Mouse (Mus musculus): ENCODE measurements at regions not wholly inside any gene's neighbourhood (a gene's known extent, or its start where the extent isn't known, plus 50 kb on each side); places are given as distances from the start of the nearest gene placed in this dataset.

DNA sequence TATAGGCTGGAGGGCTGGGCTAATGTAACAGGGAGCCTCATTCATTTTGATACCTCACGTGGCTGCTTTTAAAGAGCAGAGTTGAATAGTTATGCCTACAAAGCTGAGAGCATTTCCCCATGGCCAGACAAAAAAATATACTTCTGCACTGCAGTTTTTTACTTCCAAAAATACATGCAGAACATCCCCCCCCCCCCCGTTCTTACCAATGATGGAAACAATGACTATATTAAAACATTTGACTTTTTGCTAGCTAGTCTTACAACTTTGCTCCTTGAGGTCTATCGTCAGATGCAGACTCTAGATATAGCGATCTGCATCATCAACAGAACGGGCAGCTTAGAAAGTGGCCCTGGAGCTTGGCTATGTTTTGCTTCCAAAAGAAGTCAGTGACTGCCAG lies 692.4 kb downstream of the Stpg2 start:
- no peaks in the 10 kb centered on the region for H3K79me2 ChIP-seq (ENCODE audit: control insufficient read depth, insufficient read depth, low read length, poor library complexity)
- H3K9me3 ChIP-seq (replicated peaks; ENCODE audit: insufficient read depth, low read length), result no peaks in the 10 kb centered on the region
- no peaks in the 10 kb centered on the region for H3K36me3 ChIP-seq (ENCODE audit: control insufficient read depth in 1 of 2, insufficient read depth in 2 of 2, low read length in 2 of 2)
- H3K9ac ChIP-seq (ENCODE audit: control insufficient read depth, low read depth, low read length, poor library complexity, severe bottlenecking), result no peak overlapping the region
- H3K27ac ChIP-seq (ENCODE audit: control insufficient read depth, low read depth, low read length), result no peak overlapping the region
- H3K27me3 ChIP-seq (ENCODE audit: control insufficient read depth in 1 of 2, insufficient read depth in 2 of 2, low read length in 2 of 2), result no peaks in the 10 kb centered on the region
- DNase-seq (ENCODE audit: low read depth, low spot score), result no peak
- no peak for TF ChIP-seq SMC3 (IDR thresholded peaks at IDR 0.05; ENCODE audit: low read depth, low read length)
- no peak for TF ChIP-seq NELFE (IDR thresholded peaks at IDR 0.05; ENCODE audit: low read depth, low read length)
- TF ChIP-seq HCFC1 (IDR thresholded peaks at IDR 0.05; ENCODE audit: low read depth, low read length), result no peak
- H3K4me1 ChIP-seq (ENCODE audit: control insufficient read depth in 1 of 2, insufficient read depth in 2 of 2, low read length in 2 of 2), result no peaks in the 10 kb centered on the region
- H3K4me3 ChIP-seq (ENCODE audit: control insufficient read depth in 1 of 2, insufficient read depth in 1 of 2, low read depth in 2 of 2, low read length in 2 of 2), result no peak overlapping the region

DNA sequence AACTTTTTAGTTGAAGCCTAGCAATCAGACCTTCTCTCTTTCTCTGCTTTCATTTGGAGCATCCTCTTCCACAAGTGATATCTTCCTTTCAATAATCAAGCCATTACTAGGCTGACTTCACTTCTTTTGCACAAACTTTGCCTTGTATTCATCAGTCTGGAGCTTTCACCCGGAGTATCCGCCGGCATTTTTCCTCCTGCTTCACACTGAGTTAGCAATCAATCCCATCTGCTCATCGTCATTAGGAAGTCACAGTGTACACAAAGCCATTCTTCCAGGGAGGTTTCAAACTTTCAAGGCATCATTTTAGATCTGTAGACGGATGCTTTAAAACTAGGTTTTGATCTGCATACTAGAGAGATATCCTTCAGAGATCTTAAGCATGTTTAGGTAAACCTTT lies 693.7 kb downstream of the Stpg2 start:
- TF ChIP-seq ETS1 (IDR thresholded peaks at IDR 0.05; ENCODE audit: low read depth, low read length), result no peak
- TF ChIP-seq UBTF (IDR thresholded peaks at IDR 0.05; ENCODE audit: borderline replicate concordance, insufficient read depth, low read depth, low read length), result no peak
- TF ChIP-seq SMC3 (IDR thresholded peaks at IDR 0.05; ENCODE audit: low read depth, low read length), result no peak
- no peak for TF ChIP-seq E2F4 (IDR thresholded peaks at IDR 0.05; ENCODE audit: borderline replicate concordance, low read depth, low read length)
- TF ChIP-seq POLR2AphosphoS2 (IDR thresholded peaks at IDR 0.05; ENCODE audit: low read length), result no peak
- TF ChIP-seq TCF12 (IDR thresholded peaks at IDR 0.05; ENCODE audit: low read depth, low read length), result no peak
- no peak for TF ChIP-seq MAFK (IDR thresholded peaks at IDR 0.05; ENCODE audit: borderline replicate concordance, low read depth, low read length)
- no peak for TF ChIP-seq BHLHE40 (IDR thresholded peaks at IDR 0.05; ENCODE audit: borderline replicate concordance, low read depth, low read length)
- no peak for TF ChIP-seq GABPA (IDR thresholded peaks at IDR 0.05; ENCODE audit: low read depth, low read length)
- no peak for TF ChIP-seq RCOR1 (IDR thresholded peaks at IDR 0.05; ENCODE audit: low read depth, low read length)
- no peak for TF ChIP-seq ZKSCAN1 (IDR thresholded peaks at IDR 0.05; ENCODE audit: low read depth, low read length)
- no peaks in the 10 kb centered on the region for H3K27me3 ChIP-seq (ENCODE audit: control insufficient read depth in 1 of 2, insufficient read depth in 2 of 2, low read length in 2 of 2)
- H3K9ac ChIP-seq (ENCODE audit: control insufficient read depth, low read depth, low read length, poor library complexity, severe bottlenecking), result no peak overlapping the region
- no peak overlapping the region for H3K4me3 ChIP-seq (ENCODE audit: control insufficient read depth in 1 of 2, insufficient read depth in 1 of 2, low read depth in 2 of 2, low read length in 2 of 2)
- no peak for DNase-seq (ENCODE audit: low read depth, low spot score)
- no peaks in the 10 kb centered on the region for H3K36me3 ChIP-seq (ENCODE audit: control insufficient read depth in 1 of 2, insufficient read depth in 2 of 2, low read length in 2 of 2)
- H3K79me2 ChIP-seq (ENCODE audit: control insufficient read depth, insufficient read depth, low read length, poor library complexity), result no peaks in the 10 kb centered on the region
- no peaks in the 10 kb centered on the region for H3K9me3 ChIP-seq (replicated peaks; ENCODE audit: insufficient read depth, low read length)
- no peaks in the 10 kb centered on the region for H3K4me1 ChIP-seq (ENCODE audit: control insufficient read depth in 1 of 2, insufficient read depth in 2 of 2, low read length in 2 of 2)
- H3K27ac ChIP-seq (ENCODE audit: control insufficient read depth, low read depth, low read length), result no peak overlapping the region

DNA sequence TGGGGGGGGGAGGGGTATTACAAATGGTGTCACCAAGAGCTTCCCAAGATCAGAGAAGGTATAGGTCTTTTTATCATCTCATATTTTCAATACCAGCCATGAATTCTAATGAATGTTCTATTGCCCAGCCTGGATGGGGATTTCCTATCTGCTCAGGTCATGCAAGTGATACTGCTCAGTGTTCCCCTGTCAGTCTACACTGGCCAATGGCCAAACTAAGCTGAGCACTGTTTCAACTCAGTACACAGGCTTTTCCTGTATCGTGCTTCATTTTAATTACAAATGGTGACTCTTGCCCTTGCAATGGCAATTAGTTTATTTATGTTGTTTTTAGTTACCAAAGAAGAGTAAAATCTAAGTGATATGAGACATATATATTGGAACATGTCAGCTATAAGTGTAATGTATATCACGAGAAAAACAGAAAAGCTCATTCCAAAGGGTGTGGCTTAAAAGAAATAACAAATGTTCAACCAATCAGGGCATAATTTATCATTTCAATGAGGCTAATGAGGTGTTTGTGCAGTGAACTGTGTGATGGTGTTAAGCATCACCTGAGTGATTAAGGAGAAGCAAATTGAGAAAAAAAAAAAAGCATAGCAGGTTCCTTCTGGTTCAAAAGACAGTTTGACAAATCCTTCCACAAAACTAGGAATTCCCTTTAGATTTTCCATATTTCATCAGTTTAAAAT lies 708.3 kb downstream of the Stpg2 start:
- H3K4me1 ChIP-seq (ENCODE audit: control insufficient read depth in 1 of 2, insufficient read depth in 2 of 2, low read length in 2 of 2), result no peaks in the 10 kb centered on the region
- no peak overlapping the region for H3K9ac ChIP-seq (ENCODE audit: control insufficient read depth, low read depth, low read length, poor library complexity, severe bottlenecking)
- no peak overlapping the region for H3K4me3 ChIP-seq (ENCODE audit: control insufficient read depth in 1 of 2, insufficient read depth in 1 of 2, low read depth in 2 of 2, low read length in 2 of 2)
- no peaks in the 10 kb centered on the region for H3K9me3 ChIP-seq (replicated peaks; ENCODE audit: insufficient read depth, low read length)
- TF ChIP-seq RCOR1 (IDR thresholded peaks at IDR 0.05; ENCODE audit: low read depth, low read length) (no peak), JUND (IDR thresholded peaks at IDR 0.05; ENCODE audit: low read depth, low read length) (no peak), MYC (IDR thresholded peaks at IDR 0.05; ENCODE audit: low read depth, low read length) (no peak), GATA1 (IDR thresholded peaks at IDR 0.05; ENCODE audit: low read depth, low read length) (no peak), POLR2AphosphoS5 (IDR thresholded peaks at IDR 0.05; ENCODE audit: borderline replicate concordance, low read depth, low read length) (no peak), MYB (IDR thresholded peaks at IDR 0.05; ENCODE audit: low read depth, low read length) (no peak), SMC3 (IDR thresholded peaks at IDR 0.05; ENCODE audit: low read depth, low read length) (no peak)
- no peaks in the 10 kb centered on the region for H3K79me2 ChIP-seq (ENCODE audit: control insufficient read depth, insufficient read depth, low read length, poor library complexity)
- H3K36me3 ChIP-seq (ENCODE audit: control insufficient read depth in 1 of 2, insufficient read depth in 2 of 2, low read length in 2 of 2), result no peaks in the 10 kb centered on the region
- no peaks in the 10 kb centered on the region for H3K27me3 ChIP-seq (ENCODE audit: control insufficient read depth in 1 of 2, insufficient read depth in 2 of 2, low read length in 2 of 2)
- DNase-seq (ENCODE audit: low read depth, low spot score), result no peak
- H3K27ac ChIP-seq (ENCODE audit: control insufficient read depth, low read depth, low read length), result no peak overlapping the region

All from MEL (cell line).